Mouse (Mus musculus): Measurements from ENCODE around the gene Adamts5.

The Adamts5 gene

GRCm38 (mm10) chr16:85822330-85822916 is 79.2 kb downstream of the Adamts5 start:
- no peak for DNase-seq (ENCODE audit: extremely low read depth, insufficient read length, low spot score)

- no peak for DNase-seq (ENCODE audit: extremely low read depth, insufficient read length, low spot score)
These were observed 81.7 kb downstream of the Adamts5 start for GRCm38 (mm10) chr16:85819808-85820458.

- DNase-seq (ENCODE audit: extremely low read depth, insufficient read length, low spot score): no peak
These were observed 87.5 kb downstream of the Adamts5 start for GRCm38 (mm10) chr16:85814116-85814515.

- no peak for DNase-seq (ENCODE audit: extremely low read depth, insufficient read length, low spot score)
These were observed 94.0 kb downstream of the Adamts5 start for GRCm38 (mm10) chr16:85807626-85808025.

GRCm38 (mm10) chr16:85807072-85807471 is 94.6 kb downstream of the Adamts5 start:
- no peak for DNase-seq (ENCODE audit: extremely low read depth, insufficient read length, low spot score)

Measured in 3134 (cell line).